Mouse (Mus musculus) urinary bladder, postnatal 36 days (tissue): ENCODE results near the gene Ltbr.
"Not testable (repeated sequence)": the region's sequence is repeated elsewhere in the genome, so short reads cannot be mapped to it uniquely, and the experiment has no call there.

Experiments used
- DNase-seq, 2 experiments: peaks; one replicate each; pipeline ENCODE4 v3.0.0; 2022; ENCODE audit warnings: low spot score in 2 of 2, mixed read lengths in 1 of 2

Ltbr gene

GRCm38 (mm10) chr6:125272228-125272785 lies 41.4 kb downstream of the Ltbr start:
- DNase-seq, result no peak

GRCm38 (mm10) chr6:125271455-125272227 lies 42.0 kb downstream of the Ltbr start:
- peak; percentile 86 to 93 for DNase-seq

GRCm38 (mm10) chr6:125268799-125269198 lies 44.9 kb downstream of the Ltbr start:
- DNase-seq, result no peak

DNA sequence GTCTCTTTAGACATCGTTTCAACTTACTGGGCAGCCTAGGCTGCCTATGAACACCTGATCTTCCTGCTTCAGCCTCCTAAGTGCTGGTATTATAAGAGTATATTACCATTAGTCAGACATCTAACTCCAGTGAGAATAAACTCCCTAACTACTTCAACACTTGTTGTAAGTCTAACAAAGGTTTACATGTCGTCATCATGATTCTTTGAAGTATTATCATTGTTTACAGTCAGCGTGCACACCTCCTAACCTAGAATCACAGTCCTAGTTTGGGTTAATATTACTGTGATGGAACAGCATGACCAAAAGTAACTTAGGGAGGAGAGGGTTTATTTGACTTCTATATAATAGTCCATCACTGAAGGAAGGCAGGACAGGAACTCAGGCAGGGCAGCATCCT lies 46.2 kb downstream of the Ltbr start:
- no peak for DNase-seq

GRCm38 (mm10) chr6:125266600-125266999 lies 47.1 kb downstream of the Ltbr start:
- not testable (repeated sequence) for DNase-seq

DNA sequence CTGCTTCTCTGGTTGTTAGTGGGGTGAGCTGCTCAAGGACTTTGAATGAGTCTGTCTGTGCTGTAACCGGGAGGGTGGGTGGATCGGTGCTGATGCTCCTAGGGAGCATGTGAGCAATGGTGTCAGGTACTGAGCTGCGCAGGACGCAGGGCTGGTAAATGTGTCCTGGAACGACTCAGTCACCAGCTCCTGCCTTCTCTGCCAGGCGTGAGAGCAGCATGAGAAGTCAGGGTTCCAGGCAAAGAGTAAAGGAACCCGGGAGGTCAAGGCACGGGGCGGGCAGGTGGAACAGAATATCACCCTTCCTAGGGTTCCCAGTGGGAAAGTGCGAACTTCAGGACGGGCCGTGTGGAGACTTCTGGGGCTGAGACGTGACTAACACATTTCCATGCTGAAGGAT lies 47.6 kb downstream of the Ltbr start:
- DNase-seq, result no peak

- no peak for DNase-seq
These were observed 48.4 kb downstream of the Ltbr start for GRCm38 (mm10) chr6:125265239-125265638.

- no peak for DNase-seq
These were observed 49.5 kb downstream of the Ltbr start for GRCm38 (mm10) chr6:125264219-125264618.

- DNase-seq, result no peak
These were observed 53.6 kb downstream of the Ltbr start for GRCm38 (mm10) chr6:125260006-125260555.
